Mouse (Mus musculus) urinary bladder, postnatal 14 days (tissue): ENCODE results near the gene Klk8.
A peak's percentile ranks its signal among the peaks of the same experiment; 100 is the strongest.

ENCODE experiments used
- DNase-seq: peaks from one replicate; pipeline ENCODE4 v3.0.0; 2021; ENCODE audit warnings: low spot score

The Klk8 gene

GRCm38 (mm10) chr7:43797333-43797769, at the start of gene Klk8:
Gene Klk8, plus strand, starts transcription at chr7:43797577.
- peak; percentile 56 for DNase-seq

GRCm38 (mm10) chr7:43747788-43748187, 49.6 kb upstream of the Klk8 start:
- peak; percentile 6 for DNase-seq

GRCm38 (mm10) chr7:43752806-43753205, 44.6 kb upstream of the Klk8 start:
- no peak for DNase-seq

GRCm38 (mm10) chr7:43766484-43766883, 30.9 kb upstream of the Klk8 start:
- no peak for DNase-seq

- DNase-seq: no peak
These were observed 28.8 kb upstream of the Klk8 start, which contains the start of gene Klk12 for GRCm38 (mm10) chr7:43768597-43768996. Gene Klk12, plus strand, starts transcription at chr7:43768897.

- DNase-seq: no peak
These were observed 27.7 kb upstream of the Klk8 start for GRCm38 (mm10) chr7:43769636-43770035.

GRCm38 (mm10) chr7:43770701-43771100, 26.7 kb upstream of the Klk8 start:
- DNase-seq: no peak

- DNase-seq: no peak
These were observed 25.5 kb upstream of the Klk8 start for GRCm38 (mm10) chr7:43771916-43772315.

GRCm38 (mm10) chr7:43772901-43773300, 24.5 kb upstream of the Klk8 start:
- DNase-seq: no peak

GRCm38 (mm10) chr7:43774364-43774763, 23.0 kb upstream of the Klk8 start, which contains the start of gene Klk11:
Gene Klk11, plus strand, starts transcription at chr7:43774604.
- DNase-seq: no peak

GRCm38 (mm10) chr7:43774802-43775201, 22.6 kb upstream of the Klk8 start:
- no peak for DNase-seq

- no peak for DNase-seq
These were observed 21.9 kb upstream of the Klk8 start for GRCm38 (mm10) chr7:43775311-43776057.

GRCm38 (mm10) chr7:43776506-43776905, 20.9 kb upstream of the Klk8 start:
- DNase-seq: no peak

GRCm38 (mm10) chr7:43777423-43777822, 20.0 kb upstream of the Klk8 start:
- DNase-seq: no peak

GRCm38 (mm10) chr7:43778176-43778970, 19.0 kb upstream of the Klk8 start:
- peak; percentile 2 for DNase-seq

GRCm38 (mm10) chr7:43780241-43780640, 17.1 kb upstream of the Klk8 start:
- DNase-seq: no peak

GRCm38 (mm10) chr7:43780746-43781145, 16.6 kb upstream of the Klk8 start, which contains the start of gene Klk10:
Gene Klk10, plus strand, starts transcription at chr7:43781035.
- DNase-seq: no peak

- DNase-seq: no peak
These were observed 15.8 kb upstream of the Klk8 start for GRCm38 (mm10) chr7:43781541-43781940.

GRCm38 (mm10) chr7:43782275-43783265, 14.8 kb upstream of the Klk8 start:
- DNase-seq: peak; percentile 87

- DNase-seq: peak; percentile 38
These were observed 12.1 kb upstream of the Klk8 start for GRCm38 (mm10) chr7:43785286-43785685.

- DNase-seq: no peak
These were observed 9.3 kb upstream of the Klk8 start for GRCm38 (mm10) chr7:43788096-43788495.

GRCm38 (mm10) chr7:43789295-43789694, 8.1 kb upstream of the Klk8 start:
- DNase-seq: no peak
